Mouse (Mus musculus): Measurements from ENCODE around the gene Aagab. TPM values are rescaled to one million over a fixed set of nuclear protein-coding genes. Genes with fewer than 3 reads are reported as not detected.

Gene Aagab
- polyA plus RNA-seq, 2 experiments, result 12.6 to 25.9 TPM

DNA sequence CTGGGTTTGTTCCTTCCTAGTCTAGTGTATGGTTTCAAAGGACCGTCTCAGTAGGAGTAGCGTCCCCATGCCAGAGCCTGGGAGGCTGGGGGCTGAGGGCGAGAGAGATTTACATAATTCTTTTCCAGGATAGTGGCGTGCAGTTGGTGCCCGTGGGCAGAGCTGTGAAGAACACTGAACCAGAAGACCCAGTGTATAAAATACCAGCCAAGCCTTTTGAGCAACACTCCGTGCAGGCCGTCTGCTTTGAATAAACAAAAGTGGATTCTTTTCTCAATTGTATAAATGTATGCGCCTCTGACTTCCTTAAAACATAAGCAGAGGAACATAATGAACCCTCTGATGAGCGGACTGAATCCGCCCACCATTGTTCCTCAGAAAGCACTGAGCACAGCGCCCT is 30.5 kb downstream of the Aagab start:
- H3K36me3 ChIP-seq (ENCODE audit: control insufficient read depth, insufficient read depth, low read length), result peaks cover 21% of the 10 kb centered on the region; the same call in 1 of the 2 replicates
- DNase-seq (ENCODE audit: low spot score), result no peak
- no peaks in the 10 kb centered on the region for H3K9me3 ChIP-seq (ENCODE audit: control insufficient read depth, low read length)

DNA sequence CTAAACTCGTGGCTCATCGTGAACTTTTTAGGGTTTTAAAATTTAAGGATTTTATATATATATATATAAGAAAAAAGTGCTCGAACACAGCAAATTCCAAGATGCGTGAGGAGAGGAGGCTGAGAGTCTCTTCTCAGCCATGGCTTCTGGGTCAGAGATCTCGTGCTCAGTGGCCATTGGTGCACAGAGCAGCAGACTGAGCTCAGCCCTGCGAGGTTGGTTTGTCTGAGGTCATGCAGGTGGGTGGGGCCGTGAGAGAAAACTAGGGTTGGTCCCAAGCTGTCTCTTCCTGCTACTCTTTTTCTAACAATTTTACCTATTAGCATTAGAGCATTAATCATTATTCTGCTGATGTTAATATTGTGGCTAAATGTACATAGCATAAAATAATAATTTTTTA is 30.9 kb downstream of the Aagab start:
- Histone ChIP-seq H3K36me3 (ENCODE audit: control insufficient read depth, insufficient read depth, low read length) (peaks cover 21% of the 10 kb centered on the region; the same call in 1 of the 2 replicates), H3K9me3 (ENCODE audit: control insufficient read depth, low read length) (no peaks in the 10 kb centered on the region), H3K4me3 (replicated peaks; ENCODE audit: low read length) (no peak overlapping the region), H3K27ac (replicated peaks; ENCODE audit: low read depth, low read length) (no peak overlapping the region), H3K4me2 (replicated peaks; ENCODE audit: low read depth, low read length, severe bottlenecking) (no peak overlapping the region), H3K27me3 (ENCODE audit: control insufficient read depth, insufficient read depth, low read length) (no peaks in the 10 kb centered on the region), H3K4me1 (ENCODE audit: control insufficient read depth, insufficient read depth, low read length) (no peaks in the 10 kb centered on the region), H3K9ac (ENCODE audit: low read depth, low read length, severe bottlenecking) (no peak overlapping the region)
- WGBS, result 79% methylated on average over 7 of the region's 7 CpGs
- DNase-seq (ENCODE audit: low spot score) (no peak), ATAC-seq (ENCODE audit: low FRiP score, low read depth) (no peak)
- no peak for TF ChIP-seq POLR2A (IDR thresholded peaks at IDR 0.05; ENCODE audit: borderline replicate concordance, extremely low read depth, insufficient read depth, insufficient read length)

More for the DNA sequence above, 30.5 kb downstream of the Aagab start:
- no peak for ATAC-seq (ENCODE audit: low FRiP score, low read depth)
- Histone ChIP-seq H3K4me2 (replicated peaks; ENCODE audit: low read depth, low read length, severe bottlenecking) (no peak overlapping the region), H3K27me3 (ENCODE audit: control insufficient read depth, insufficient read depth, low read length) (no peaks in the 10 kb centered on the region), H3K4me3 (replicated peaks; ENCODE audit: low read length) (no peak overlapping the region), H3K27ac (replicated peaks; ENCODE audit: low read depth, low read length) (no peak overlapping the region), H3K4me1 (ENCODE audit: control insufficient read depth, insufficient read depth, low read length) (no peaks in the 10 kb centered on the region), H3K9ac (ENCODE audit: low read depth, low read length, severe bottlenecking) (no peak overlapping the region)
- WGBS, result 82% methylated on average over 11 of the region's 11 CpGs
- TF ChIP-seq POLR2A (IDR thresholded peaks at IDR 0.05; ENCODE audit: borderline replicate concordance, extremely low read depth, insufficient read depth, insufficient read length), result no peak

DNA sequence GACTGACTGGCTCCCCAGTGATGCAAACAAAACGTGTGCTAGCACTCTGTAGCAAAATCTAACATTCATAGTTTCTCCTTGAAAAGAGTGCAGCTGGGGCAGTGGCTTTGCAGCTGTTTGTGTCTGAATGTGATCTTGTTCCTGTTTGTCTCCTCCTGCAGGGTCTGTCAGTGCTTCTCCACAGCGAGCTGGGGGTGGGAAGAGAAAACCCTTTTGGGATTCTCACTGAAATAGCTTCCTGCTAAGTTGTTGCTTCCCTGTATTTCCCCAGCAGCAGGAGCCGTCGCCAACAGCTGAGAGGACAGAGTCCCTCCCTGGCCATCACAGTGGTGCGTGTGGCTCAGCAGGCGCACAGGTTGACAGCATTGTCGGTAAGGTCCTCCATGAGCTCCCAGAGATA is 33.7 kb downstream of the Aagab start:
- Histone ChIP-seq H3K36me3 (ENCODE audit: control insufficient read depth, insufficient read depth, low read length) (peaks cover 25% of the 10 kb centered on the region), H3K4me2 (replicated peaks; ENCODE audit: low read depth, low read length, severe bottlenecking) (no peak overlapping the region), H3K27ac (replicated peaks; ENCODE audit: low read depth, low read length) (no peak overlapping the region), H3K9me3 (ENCODE audit: control insufficient read depth, low read length) (no peaks in the 10 kb centered on the region), H3K9ac (ENCODE audit: low read depth, low read length, severe bottlenecking) (no peak overlapping the region), H3K27me3 (ENCODE audit: control insufficient read depth, insufficient read depth, low read length) (no peaks in the 10 kb centered on the region), H3K4me3 (replicated peaks; ENCODE audit: low read length) (no peak overlapping the region), H3K4me1 (ENCODE audit: control insufficient read depth, insufficient read depth, low read length) (no peaks in the 10 kb centered on the region)
- 76% methylated on average over 7 of the region's 7 CpGs for WGBS
- ATAC-seq (ENCODE audit: low FRiP score, low read depth), result no peak
- TF ChIP-seq POLR2A (IDR thresholded peaks at IDR 0.05; ENCODE audit: borderline replicate concordance, extremely low read depth, insufficient read depth, insufficient read length), result no peak
- DNase-seq (ENCODE audit: low spot score), result no peak

DNA sequence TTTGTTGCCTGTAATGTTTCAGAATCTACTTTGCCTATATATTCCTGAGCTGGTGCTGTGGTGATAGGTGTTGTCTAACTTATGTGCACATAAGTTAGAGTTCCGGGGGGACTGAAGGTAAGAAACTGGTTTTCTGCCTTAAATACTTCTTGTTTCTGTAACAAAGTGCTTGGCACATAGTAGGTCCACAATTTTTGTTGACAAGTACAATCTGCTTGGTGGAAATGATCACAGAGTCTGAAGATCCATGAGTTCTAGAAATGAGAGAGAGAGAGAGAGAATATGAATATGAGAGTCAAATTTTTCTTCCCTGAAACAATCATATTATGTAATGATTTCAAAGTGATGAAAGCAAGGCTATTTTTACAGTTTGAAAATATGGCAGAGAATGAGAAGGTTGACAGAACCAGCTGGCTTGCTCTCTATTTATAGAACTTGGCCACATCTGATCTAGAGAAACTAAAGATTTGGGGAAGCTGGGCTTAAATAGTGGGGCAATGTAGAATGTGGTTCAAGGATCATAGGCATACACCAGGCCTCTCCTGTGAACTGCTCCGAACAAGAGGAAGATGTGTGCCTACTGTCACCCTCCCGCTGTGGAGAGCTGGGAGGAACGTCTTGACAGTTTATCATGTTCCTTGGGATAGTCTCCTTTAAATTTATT is 39.7 kb downstream of the Aagab start:
- no peak for TF ChIP-seq POLR2A (IDR thresholded peaks at IDR 0.05; ENCODE audit: borderline replicate concordance, extremely low read depth, insufficient read depth, insufficient read length)
- WGBS, result 88% methylated on average over 4 of the region's 4 CpGs
- DNase-seq (ENCODE audit: low spot score), result no peak
- no peak overlapping the region for H3K4me3 ChIP-seq (replicated peaks; ENCODE audit: low read length)
- ATAC-seq (ENCODE audit: low FRiP score, low read depth), result no peak
- no peak overlapping the region for H3K4me2 ChIP-seq (replicated peaks; ENCODE audit: low read depth, low read length, severe bottlenecking)
- peaks cover 2% of the 10 kb centered on the region; the same call in 1 of the 2 replicates for H3K4me1 ChIP-seq (ENCODE audit: control insufficient read depth, insufficient read depth, low read length)
- H3K9me3 ChIP-seq (ENCODE audit: control insufficient read depth, low read length), result no peaks in the 10 kb centered on the region
- no peak overlapping the region for H3K27ac ChIP-seq (replicated peaks; ENCODE audit: low read depth, low read length)
- no peak overlapping the region for H3K9ac ChIP-seq (ENCODE audit: low read depth, low read length, severe bottlenecking)
- peaks cover 36% of the 10 kb centered on the region for H3K36me3 ChIP-seq (ENCODE audit: control insufficient read depth, insufficient read depth, low read length)
- H3K27me3 ChIP-seq (ENCODE audit: control insufficient read depth, insufficient read depth, low read length), result no peaks in the 10 kb centered on the region

DNA sequence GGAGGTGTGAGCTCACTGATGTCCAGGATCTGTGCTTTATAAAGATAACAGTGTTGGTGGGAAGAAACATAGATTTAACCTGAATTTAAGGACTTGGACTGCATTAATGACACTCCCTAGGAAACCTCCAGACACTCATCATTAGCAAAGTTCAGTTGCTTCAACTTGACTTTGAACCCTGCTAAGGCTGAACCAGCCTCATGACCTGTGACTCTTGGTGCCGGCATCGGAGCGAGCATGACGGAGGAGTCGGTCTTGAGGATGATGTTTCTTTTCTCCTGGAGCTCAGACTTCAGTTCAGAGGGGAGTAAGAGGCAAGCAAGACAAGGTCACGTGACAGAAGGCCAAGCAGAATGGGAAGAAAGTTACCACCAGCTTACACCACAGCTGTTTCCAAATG is 41.6 kb downstream of the Aagab start:
- H3K4me2 ChIP-seq (replicated peaks; ENCODE audit: low read depth, low read length, severe bottlenecking), result no peak overlapping the region
- no peaks in the 10 kb centered on the region for H3K27me3 ChIP-seq (ENCODE audit: control insufficient read depth, insufficient read depth, low read length)
- no peak overlapping the region for H3K9ac ChIP-seq (ENCODE audit: low read depth, low read length, severe bottlenecking)
- peaks cover 14% of the 10 kb centered on the region; the same call in 1 of the 2 replicates for H3K4me1 ChIP-seq (ENCODE audit: control insufficient read depth, insufficient read depth, low read length)
- H3K36me3 ChIP-seq (ENCODE audit: control insufficient read depth, insufficient read depth, low read length), result peaks cover 47% of the 10 kb centered on the region
- DNase-seq (ENCODE audit: low spot score) (no peak), ATAC-seq (ENCODE audit: low FRiP score, low read depth) (no peak)
- WGBS, result 96% methylated on average over 6 of the region's 6 CpGs
- no peak overlapping the region for H3K4me3 ChIP-seq (replicated peaks; ENCODE audit: low read length)
- no peak overlapping the region for H3K27ac ChIP-seq (replicated peaks; ENCODE audit: low read depth, low read length)
- H3K9me3 ChIP-seq (ENCODE audit: control insufficient read depth, low read length), result no peaks in the 10 kb centered on the region
- no peak for TF ChIP-seq POLR2A (IDR thresholded peaks at IDR 0.05; ENCODE audit: borderline replicate concordance, extremely low read depth, insufficient read depth, insufficient read length)
